Mouse (Mus musculus) embryonic facial prominence, embryonic 14.5 days (tissue): ENCODE measurements around the gene Eno1. TPM values are rescaled to one million over a fixed set of nuclear protein-coding genes. Genes with fewer than 3 reads are reported as not detected.

Experiments
- ATAC-seq: fragments of 200-750 bp; cut with Nextera tagmentation; 2 replicates; pipeline ENCODE4 v1.8.0; 2017; ENCODE audit warnings: low read depth, moderate number of reproducible peaks, moderate TSS enrichment
- DNase-seq: peaks from one replicate; pipeline ENCODE4 v3.0.0-alpha.2; 2015; ENCODE audit warnings: low spot score
- H3K27ac ChIP-seq: fragments of 300-500 bp; sonication (generic); replicated peaks from 2 replicates; pipeline ENCODE4 v1.5.1; 2014; ENCODE audit warnings: low read depth, mild to moderate bottlenecking, low read length, moderate library complexity
- H3K27me3 ChIP-seq: fragments of 300-500 bp; sonication (generic); replicated peaks from 2 replicates; pipeline ENCODE4 v1.6.1; 2014; ENCODE audit warnings: low read length; ENCODE audit not compliant: control insufficient read depth, insufficient read depth
- H3K36me3 ChIP-seq: fragments of 300-500 bp; sonication (generic); 2 replicates; pipeline ENCODE4 v1.6.1; 2014; ENCODE audit warnings: low read length, mixed read lengths; ENCODE audit not compliant: control insufficient read depth, insufficient read depth
- H3K4me1 ChIP-seq: fragments of 300-500 bp; sonication (generic); 2 replicates; pipeline ENCODE4 v1.6.1; 2014; ENCODE audit warnings: antibody characterized with exemption, low read length; ENCODE audit not compliant: control insufficient read depth, insufficient read depth
- H3K4me2 ChIP-seq: fragments of 300-500 bp; sonication (generic); 2 replicates; pipeline ENCODE4 v1.6.1; 2014; ENCODE audit warnings: low read depth, mild to moderate bottlenecking, low read length, moderate library complexity, mixed read lengths
- H3K4me3 ChIP-seq: fragments of 300-500 bp; sonication (generic); 2 replicates; pipeline ENCODE4 v1.5.1; 2014; ENCODE audit warnings: low read depth, mild to moderate bottlenecking, low read length
- H3K9ac ChIP-seq: fragments of 300-500 bp; sonication (generic); 2 replicates; pipeline ENCODE4 v1.6.1; 2014; ENCODE audit warnings: low read depth, mild to moderate bottlenecking, low read length, moderate library complexity, mixed read lengths
- H3K9me3 ChIP-seq: fragments of 300-500 bp; sonication (generic); 2 replicates; pipeline ENCODE4 v1.6.1; 2016; ENCODE audit warnings: low read length; ENCODE audit not compliant: control insufficient read depth
- WGBS: fragments of 180-500 bp; shearing (Covaris S2); extraction: QIAGEN DNeasy Blood & Tissue Kit; methylation state at CpG from one replicate; pipeline ENCODE4 v1.1.7; 2014; 5-methylcytosine and 5-hydroxymethylcytosine counted together
- polyA plus RNA-seq: library from polyadenylated mRNA; unstranded; fragments of >200 nt; fragmentation: Nextera tagmentation; extraction: Ambion mirVana; gene quantifications from 2 replicates; pipeline ENCODE4 v1.2.1, GENCODE M21; 2014

The Eno1 gene
- polyA plus RNA-seq, 1 experiment from 2014 or later = 1,320 TPM

GRCm38 (mm10) chr4:150230460-150231407 is 5.8 kb upstream of the Eno1 start:
- no peaks in the 10 kb centered on the region for H3K9me3 ChIP-seq
- H3K4me3 ChIP-seq = no peak overlapping the region
- H3K9ac ChIP-seq = no peak overlapping the region; the same call in 1 of the 2 replicates
- 19% methylated on average over 21 of the region's 21 CpGs for WGBS
- no peak overlapping the region for H3K4me2 ChIP-seq
- DNase-seq (peak; percentile 27), ATAC-seq (no peak)
- peaks cover 30% of the 10 kb centered on the region for H3K4me1 ChIP-seq
- H3K27me3 ChIP-seq = no peaks in the 10 kb centered on the region
- peak overlapping the region; percentile 52 for H3K27ac ChIP-seq
- no peaks in the 10 kb centered on the region for H3K36me3 ChIP-seq

- Histone ChIP-seq H3K4me3 (no peak overlapping the region), H3K4me2 (no peak overlapping the region), H3K9ac (no peak overlapping the region), H3K27ac (no peak overlapping the region), H3K4me1 (peaks cover 30% of the 10 kb centered on the region), H3K9me3 (no peaks in the 10 kb centered on the region), H3K27me3 (no peaks in the 10 kb centered on the region), H3K36me3 (no peaks in the 10 kb centered on the region)
- no peak for ATAC-seq
- DNase-seq = no peak
- 50% methylated on average over 8 of the region's 8 CpGs for WGBS
Measured at GRCm38 (mm10) chr4:150231871-150232270, 4.7 kb upstream of the Eno1 start.

GRCm38 (mm10) chr4:150234599-150235327 is 1.8 kb upstream of the Eno1 start:
- ATAC-seq = no peak
- Histone ChIP-seq H3K27me3 (no peaks in the 10 kb centered on the region), H3K27ac (peak overlapping the region; percentile 6), H3K4me1 (peaks cover 32% of the 10 kb centered on the region), H3K36me3 (peaks cover 5% of the 10 kb centered on the region; the same call in 1 of the 2 replicates), H3K9me3 (no peaks in the 10 kb centered on the region), H3K4me3 (no peak overlapping the region), H3K9ac (no peak overlapping the region), H3K4me2 (no peak overlapping the region)
- peak; percentile 85 for DNase-seq
- WGBS = 35% methylated on average over 8 of the region's 8 CpGs

GRCm38 (mm10) chr4:150235585-150235984 is 936 bp upstream of the Eno1 start:
- 70% methylated on average over 4 of the region's 4 CpGs for WGBS
- DNase-seq (no peak), ATAC-seq (no peak)
- peaks cover 31% of the 10 kb centered on the region for H3K4me1 ChIP-seq
- no peak overlapping the region for H3K9ac ChIP-seq
- no peaks in the 10 kb centered on the region for H3K27me3 ChIP-seq
- H3K4me2 ChIP-seq = no peak overlapping the region
- peak overlapping the region; percentile 6 for H3K27ac ChIP-seq
- no peak overlapping the region for H3K4me3 ChIP-seq
- H3K9me3 ChIP-seq = no peaks in the 10 kb centered on the region
- peaks cover 12% of the 10 kb centered on the region for H3K36me3 ChIP-seq

- peak overlapping the region; percentile 88 for H3K9ac ChIP-seq
- peaks cover 16% of the 10 kb centered on the region for H3K36me3 ChIP-seq
- no peaks in the 10 kb centered on the region for H3K9me3 ChIP-seq
- peaks cover 27% of the 10 kb centered on the region for H3K4me1 ChIP-seq
- ATAC-seq = no peak
- WGBS = 81% methylated on average over 8 of the region's 8 CpGs
- H3K4me3 ChIP-seq = peak overlapping the region; percentile 90
- no peaks in the 10 kb centered on the region for H3K27me3 ChIP-seq
- no peak for DNase-seq
- H3K27ac ChIP-seq = peak overlapping the region; percentile 95
- H3K4me2 ChIP-seq = peak overlapping the region; percentile 55
Measured at GRCm38 (mm10) chr4:150236031-150236430, 490 bp upstream of the Eno1 start.

- peak overlapping the region; percentile 95 for H3K27ac ChIP-seq
- DNase-seq (peak; percentile 55), ATAC-seq (no peak)
- H3K4me1 ChIP-seq = peaks cover 19% of the 10 kb centered on the region
- peaks cover 34% of the 10 kb centered on the region for H3K36me3 ChIP-seq
- peak overlapping the region; percentile 82 for H3K4me2 ChIP-seq
- no peaks in the 10 kb centered on the region for H3K9me3 ChIP-seq
- H3K9ac ChIP-seq = peak overlapping the region; percentile 88
- no peaks in the 10 kb centered on the region for H3K27me3 ChIP-seq
- H3K4me3 ChIP-seq = peak overlapping the region; percentile 90
- WGBS = under 1% methylated on average over 21 of the region's 21 CpGs
Measured at GRCm38 (mm10) chr4:150237636-150238361, 1.3 kb downstream of the Eno1 start.

GRCm38 (mm10) chr4:150238433-150239086 is 2.0 kb downstream of the Eno1 start:
- DNase-seq = no peak

GRCm38 (mm10) chr4:150239087-150239480 is 2.6 kb downstream of the Eno1 start:
- peak overlapping the region; percentile 82 for H3K4me2 ChIP-seq
- H3K9me3 ChIP-seq = no peaks in the 10 kb centered on the region
- WGBS = 23% methylated on average over 5 of the region's 5 CpGs
- H3K36me3 ChIP-seq = peaks cover 47% of the 10 kb centered on the region
- H3K4me1 ChIP-seq = peaks cover 19% of the 10 kb centered on the region
- no peaks in the 10 kb centered on the region for H3K27me3 ChIP-seq
- no peak for DNase-seq
- peak overlapping the region; percentile 88 for H3K9ac ChIP-seq
- H3K27ac ChIP-seq = no peak overlapping the region
- H3K4me3 ChIP-seq = peak overlapping the region; percentile 90
- ATAC-seq = no peak

More at GRCm38 (mm10) chr4:150238433-150239086, 2.0 kb downstream of the Eno1 start:
- Histone ChIP-seq H3K9me3 (no peaks in the 10 kb centered on the region), H3K36me3 (peaks cover 42% of the 10 kb centered on the region), H3K4me2 (peak overlapping the region; percentile 82), H3K27ac (peak overlapping the region; percentile 95), H3K4me1 (peaks cover 19% of the 10 kb centered on the region), H3K4me3 (peak overlapping the region; percentile 90), H3K9ac (peak overlapping the region; percentile 88), H3K27me3 (no peaks in the 10 kb centered on the region)
- WGBS = 9% methylated on average over 3 of the region's 3 CpGs
- ATAC-seq = no peak
